Mouse (Mus musculus) adrenal gland, adult (tissue): ENCODE measurements at regions not wholly inside any gene's neighbourhood (a gene's known extent, or its start where the extent isn't known, plus 50 kb on each side); places are given as distances from the start of the nearest gene placed in this dataset.

Source experiments
- DNase-seq, 2 experiments: peaks; one replicate each; pipeline ENCODE4 v3.0.0; 2022 to 2023; ENCODE audit warnings: low spot score in 1 of 2; ENCODE audit not compliant: inconsistent age in 2 of 2

GRCm38 (mm10) chr9:91586635-91587034 is 221.0 kb upstream of the Zic1 start:
- no peak for DNase-seq

GRCm38 (mm10) chr9:91574156-91574555 is 208.5 kb upstream of the Zic1 start:
- no peak for DNase-seq

- no peak for DNase-seq
Measured at GRCm38 (mm10) chr9:91566006-91566641, 200.5 kb upstream of the Zic1 start.

GRCm38 (mm10) chr9:91561331-91561730 is 195.7 kb upstream of the Zic1 start:
- no peak for DNase-seq

GRCm38 (mm10) chr9:91559794-91560193 is 194.2 kb upstream of the Zic1 start:
- no peak for DNase-seq

- DNase-seq = no peak
Measured at GRCm38 (mm10) chr9:91547051-91547450, 181.4 kb upstream of the Zic1 start.

GRCm38 (mm10) chr9:91545402-91545801 is 179.8 kb upstream of the Zic1 start:
- no peak for DNase-seq

- DNase-seq = no peak
Measured at GRCm38 (mm10) chr9:91528838-91529475, 163.3 kb upstream of the Zic1 start.

- no peak for DNase-seq
Measured at GRCm38 (mm10) chr9:91528388-91528787, 162.8 kb upstream of the Zic1 start.

- no peak for DNase-seq
Measured at GRCm38 (mm10) chr9:91520521-91520920, 154.9 kb upstream of the Zic1 start.

- no peak for DNase-seq
Measured at GRCm38 (mm10) chr9:91509672-91510071, 144.1 kb upstream of the Zic1 start.

GRCm38 (mm10) chr9:91503657-91504329 is 138.2 kb upstream of the Zic1 start:
- DNase-seq = no peak

GRCm38 (mm10) chr9:91476596-91476995 is 111.0 kb upstream of the Zic1 start:
- DNase-seq = no peak

- DNase-seq = no peak
Measured at GRCm38 (mm10) chr9:91462713-91463425, 97.3 kb upstream of the Zic1 start.

- no peak for DNase-seq
Measured at GRCm38 (mm10) chr9:91459921-91460320, 94.3 kb upstream of the Zic1 start.

GRCm38 (mm10) chr9:91456843-91457242 is 91.2 kb upstream of the Zic1 start:
- no peak for DNase-seq

- DNase-seq = no peak
Measured at GRCm38 (mm10) chr9:91456253-91456823, 90.7 kb upstream of the Zic1 start.

GRCm38 (mm10) chr9:91439106-91439505 is 73.5 kb upstream of the Zic1 start:
- no peak for DNase-seq
